Mouse (Mus musculus) gastrocnemius, adult 18-20 months (tissue): ENCODE measurements around the gene Tmem191c. TPM values are rescaled to one million over a fixed set of nuclear protein-coding genes. Genes with fewer than 3 reads are reported as not detected.

Experiments
- DNase-seq: peaks from one replicate; pipeline ENCODE4 v3.0.0; 2021; ENCODE audit warnings: low spot score
- total RNA-seq, 2 experiments: library from RNA; stranded (reverse); gene quantifications; 2 replicates each; pipeline ENCODE4 v1.2.3; 2021

Gene Tmem191c
- total RNA-seq, 2 experiments from 2014 or later = 0.97 to 1.9 TPM

DNA sequence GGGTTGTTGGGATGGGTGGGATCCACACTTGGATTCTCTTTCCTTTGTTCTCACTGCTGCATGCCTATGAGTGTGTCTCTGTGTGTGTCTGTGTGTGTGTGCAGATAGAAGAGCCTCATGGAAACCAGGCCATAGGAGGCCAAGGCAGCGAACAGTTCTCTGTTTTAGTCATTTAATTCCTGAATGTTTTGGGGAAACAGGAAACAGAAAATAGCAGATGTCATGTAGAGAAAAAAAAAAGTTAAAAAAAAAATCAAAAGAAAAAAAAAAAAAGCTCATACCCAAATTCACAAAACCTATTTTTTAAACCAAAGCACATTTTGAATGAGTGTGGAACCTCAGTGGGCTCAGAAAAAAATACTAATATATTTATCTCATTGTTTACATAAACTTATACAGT lies 14.5 kb upstream of the Tmem191c start:
- DNase-seq = no peak

DNA sequence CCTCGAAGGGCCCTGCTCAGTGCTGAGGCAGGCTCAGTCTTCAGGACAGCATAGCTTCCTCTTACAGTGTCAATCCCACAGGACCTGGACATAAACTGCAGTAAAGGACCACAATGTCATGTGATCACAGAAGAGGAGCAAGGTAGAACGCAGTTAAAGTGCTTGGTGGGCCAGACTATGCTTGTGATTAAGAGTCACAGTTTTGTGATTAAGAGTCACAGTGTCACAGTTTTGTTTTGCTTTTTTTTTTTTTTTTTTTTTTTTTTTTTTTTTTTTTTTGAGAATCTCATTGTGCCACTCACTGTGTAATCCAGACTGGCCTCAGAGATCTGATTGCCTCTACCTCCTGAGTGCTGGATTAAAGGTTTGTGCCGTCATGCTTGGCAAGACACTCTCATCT lies 9.8 kb upstream of the Tmem191c start:
- no peak for DNase-seq

DNA sequence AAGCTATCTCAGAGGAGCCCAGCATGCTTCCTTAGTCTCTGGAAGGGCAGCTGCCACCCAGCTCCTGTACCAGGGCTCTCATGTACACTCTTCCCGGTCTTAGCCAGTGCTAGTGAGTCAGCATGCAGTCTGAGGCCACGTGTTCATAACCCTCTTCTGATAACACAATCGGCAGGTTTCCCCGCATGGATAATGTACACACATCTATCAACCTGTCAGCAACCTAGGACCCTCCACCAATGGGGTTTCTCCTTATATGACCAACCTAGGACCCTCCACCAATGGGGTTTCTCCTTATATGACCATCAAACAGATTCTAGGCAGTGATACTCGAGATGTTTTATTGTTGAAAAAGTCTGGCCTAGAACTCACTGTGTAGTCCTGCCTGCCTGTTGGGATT lies 7.9 kb upstream of the Tmem191c start:
- no peak for DNase-seq

DNA sequence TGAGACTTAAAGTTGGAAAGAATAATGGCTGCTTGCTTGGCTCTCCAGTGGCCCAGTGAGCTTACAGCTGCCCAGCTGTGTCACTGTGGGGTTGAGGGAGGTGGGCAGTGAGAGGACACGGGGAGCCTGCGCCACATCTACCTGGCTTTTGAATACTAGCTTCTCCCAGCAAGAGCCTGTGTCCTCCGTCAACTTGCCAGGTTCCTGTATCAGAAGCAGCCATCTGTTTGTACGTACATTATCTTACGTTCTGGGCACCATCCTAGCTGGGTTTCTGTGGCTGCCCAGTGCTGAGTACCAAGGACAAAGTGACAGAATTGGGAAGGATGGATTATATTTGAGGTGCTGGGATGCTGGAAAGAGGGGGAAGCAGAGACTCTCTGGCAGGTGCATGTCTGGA lies 6.0 kb upstream of the Tmem191c start:
- DNase-seq = no peak

DNA sequence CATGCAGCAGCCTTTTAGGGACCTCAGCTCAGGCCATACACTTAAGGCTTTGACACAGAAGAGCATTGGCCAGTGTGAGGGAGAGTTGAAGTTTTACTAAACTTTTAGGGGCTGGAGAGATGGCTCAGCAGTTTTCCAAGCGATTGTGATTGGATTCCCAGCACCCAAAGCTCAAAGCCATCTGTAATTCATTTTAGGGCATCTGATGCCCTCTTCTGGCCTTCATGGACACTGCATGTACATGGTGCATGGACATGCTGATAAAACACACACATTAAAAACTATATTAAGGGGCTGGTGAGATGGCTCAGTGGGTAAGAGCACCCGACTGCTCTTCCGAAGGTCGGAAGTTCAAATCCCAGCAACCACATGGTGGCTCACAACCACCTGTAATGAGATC lies 4.8 kb upstream of the Tmem191c start:
- DNase-seq = peak; percentile 55

DNA sequence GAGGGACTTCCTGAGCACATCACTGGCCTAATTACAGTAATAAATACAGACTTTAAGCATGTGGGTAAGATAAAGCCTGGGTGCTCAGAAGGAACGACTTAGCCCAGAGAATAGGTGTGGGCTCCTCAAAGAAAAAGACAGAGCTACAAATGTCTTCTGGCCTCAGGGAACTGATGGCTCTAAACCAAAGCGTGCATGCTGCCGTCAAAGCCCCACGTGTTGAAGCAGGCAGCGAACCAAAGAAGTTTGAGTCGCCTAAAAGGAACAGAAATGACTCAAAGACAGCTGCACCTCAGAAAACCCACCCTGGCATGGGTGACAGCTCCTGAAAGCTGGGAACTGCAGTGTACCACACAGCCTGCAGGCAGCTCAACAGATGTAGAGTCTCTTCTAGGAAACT lies 4.0 kb upstream of the Tmem191c start:
- no peak for DNase-seq

DNA sequence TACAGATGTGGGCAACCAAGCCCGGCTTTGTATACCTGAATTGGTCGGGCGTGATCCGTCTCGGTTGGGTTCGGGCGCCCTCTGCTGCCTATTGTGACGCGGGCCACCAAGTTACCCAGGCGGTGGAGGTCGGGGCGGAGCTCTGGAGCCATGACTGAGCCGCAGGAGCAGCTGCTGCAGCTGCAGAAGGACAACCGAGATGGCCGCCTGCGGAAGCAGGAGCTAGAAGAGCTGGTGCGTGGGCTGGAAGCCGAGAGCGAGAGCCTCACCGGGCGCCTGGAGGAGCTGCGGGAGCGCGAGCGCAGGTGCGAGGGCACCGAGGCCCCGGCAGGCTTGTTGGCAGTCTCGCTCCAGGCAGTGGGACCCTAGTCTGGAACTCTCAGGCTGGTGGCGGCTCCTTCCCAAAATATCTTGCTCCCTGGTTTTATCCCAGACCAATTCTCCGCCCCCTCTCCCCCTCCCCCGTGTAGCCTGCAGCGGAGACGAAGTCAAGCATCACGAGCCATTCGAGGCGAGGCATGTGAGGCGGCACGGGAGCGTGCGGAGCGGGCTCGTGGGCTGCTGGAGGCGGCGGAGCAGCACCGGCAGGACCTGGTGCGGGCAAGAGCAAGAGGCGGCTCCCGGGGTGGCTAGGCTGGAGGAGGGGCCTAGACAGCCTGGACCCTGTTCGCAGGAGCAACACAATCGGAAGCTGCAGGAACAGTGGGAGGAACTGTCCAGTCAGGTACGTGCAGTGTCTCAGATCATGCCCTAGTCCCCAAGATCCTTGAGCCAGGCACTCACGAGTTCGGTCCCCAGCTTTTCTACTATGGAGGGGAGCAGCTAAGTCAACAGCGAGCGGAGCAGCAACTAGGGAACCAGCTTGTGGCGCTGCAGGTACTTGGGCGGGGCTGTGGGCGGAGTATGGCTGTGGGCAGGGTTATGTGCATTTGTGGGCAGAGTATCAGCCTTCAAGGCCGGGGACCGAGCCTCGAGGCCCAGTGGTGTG lies 581 bp downstream of the Tmem191c start:
- DNase-seq = peak; percentile 94

DNA sequence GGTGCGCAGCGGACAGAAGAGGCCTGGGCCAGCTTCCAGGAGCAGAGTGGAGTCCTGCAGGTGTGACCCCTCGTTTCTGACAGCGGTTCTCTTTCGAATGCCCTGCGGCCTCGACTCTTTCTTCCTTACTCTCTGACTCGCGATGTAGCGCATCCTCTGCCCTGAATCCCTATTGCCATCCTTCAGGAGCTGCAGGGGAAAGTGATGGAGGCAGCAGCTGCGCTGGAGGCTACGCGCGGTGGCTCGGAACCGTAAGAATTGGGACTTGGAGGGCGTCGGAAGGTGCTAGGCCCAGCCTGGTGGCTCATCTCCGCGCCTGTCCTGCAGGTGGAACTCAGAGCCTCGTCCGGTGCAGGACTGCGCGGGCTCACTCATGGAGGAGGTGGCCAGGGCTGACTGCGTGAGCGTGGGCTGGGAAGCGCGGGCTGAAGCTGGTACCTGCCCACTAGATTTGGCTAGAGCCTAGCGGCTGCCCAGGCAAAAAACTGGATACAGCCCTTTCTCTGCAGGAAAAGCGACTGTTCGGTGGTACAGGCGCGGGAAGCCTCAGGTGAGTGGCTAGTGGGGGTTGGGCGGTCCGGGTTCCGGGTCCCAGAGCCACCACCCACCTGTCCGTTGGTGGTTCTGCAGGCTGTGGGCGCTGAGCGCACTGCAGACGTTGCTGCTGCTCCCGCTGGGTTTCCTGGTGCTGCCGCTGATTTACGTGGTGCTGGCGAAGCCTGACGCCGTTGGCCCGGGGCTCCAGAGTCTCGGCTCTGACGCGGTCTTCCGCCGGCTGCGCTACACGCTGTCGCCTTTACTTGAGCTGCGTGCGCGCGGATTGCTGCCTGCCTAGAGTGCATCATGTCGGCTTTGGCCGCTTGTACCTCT lies 1.7 kb downstream of the Tmem191c start:
- no peak for DNase-seq

DNA sequence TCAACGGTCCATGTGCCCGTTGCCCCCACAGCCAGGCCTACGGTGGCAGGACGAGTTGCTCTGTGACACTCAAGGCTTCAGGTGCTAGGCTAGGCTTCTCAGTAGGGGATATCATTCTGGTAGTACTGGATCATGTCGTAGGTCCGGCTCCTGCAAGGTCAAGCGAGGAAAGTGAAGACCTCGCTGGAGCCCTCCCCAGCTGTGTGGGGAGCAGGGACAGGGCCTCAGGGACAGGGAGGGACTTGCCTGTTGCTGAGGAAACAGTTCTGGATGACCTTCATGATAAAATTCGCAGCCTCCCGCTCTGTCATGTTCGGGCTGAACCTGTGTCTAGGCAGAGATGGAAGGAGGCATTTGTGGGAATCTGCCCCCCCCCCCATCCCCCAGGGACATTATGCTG lies 4.6 kb downstream of the Tmem191c start:
- no peak for DNase-seq

DNA sequence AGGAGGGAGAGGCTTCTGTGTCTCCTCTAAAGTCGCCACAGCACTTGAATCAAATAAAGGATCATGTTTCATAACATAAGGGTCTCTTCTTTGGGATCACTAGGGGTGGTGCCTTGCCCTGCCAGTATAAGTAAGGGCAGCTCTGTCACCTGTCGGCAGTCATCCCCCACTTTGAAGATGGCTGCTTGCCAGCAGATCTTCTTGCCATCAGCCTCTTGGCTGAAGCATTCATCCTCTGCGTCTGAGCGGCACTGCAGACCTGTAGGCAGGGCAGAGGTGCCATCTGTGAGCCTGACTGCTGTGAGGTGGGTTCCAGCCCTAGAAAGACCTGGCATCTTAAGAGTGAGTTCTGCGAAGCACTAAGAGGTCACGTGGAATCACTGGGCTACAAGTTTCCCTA lies 7.3 kb downstream of the Tmem191c start:
- DNase-seq = peak; percentile 21

DNA sequence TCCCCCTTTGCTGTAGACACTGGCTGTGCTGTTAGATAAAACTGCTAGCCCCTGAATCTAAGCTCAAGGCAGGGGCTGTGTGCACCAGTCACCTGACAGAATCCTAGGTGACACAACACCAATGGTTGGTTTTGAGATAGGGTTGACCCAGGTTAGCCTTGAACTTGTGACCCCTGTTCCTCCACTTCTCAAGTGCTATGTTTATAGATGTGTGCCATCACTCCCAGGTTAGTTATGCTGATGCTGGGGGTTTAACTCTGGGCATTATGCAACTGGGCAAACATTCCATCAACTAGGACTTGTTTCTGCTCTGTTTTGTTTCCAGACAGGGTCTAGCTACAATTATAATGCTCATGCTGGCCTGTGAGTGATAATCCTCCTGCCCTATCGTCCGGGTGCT lies 11.2 kb downstream of the Tmem191c start:
- DNase-seq = no peak

DNA sequence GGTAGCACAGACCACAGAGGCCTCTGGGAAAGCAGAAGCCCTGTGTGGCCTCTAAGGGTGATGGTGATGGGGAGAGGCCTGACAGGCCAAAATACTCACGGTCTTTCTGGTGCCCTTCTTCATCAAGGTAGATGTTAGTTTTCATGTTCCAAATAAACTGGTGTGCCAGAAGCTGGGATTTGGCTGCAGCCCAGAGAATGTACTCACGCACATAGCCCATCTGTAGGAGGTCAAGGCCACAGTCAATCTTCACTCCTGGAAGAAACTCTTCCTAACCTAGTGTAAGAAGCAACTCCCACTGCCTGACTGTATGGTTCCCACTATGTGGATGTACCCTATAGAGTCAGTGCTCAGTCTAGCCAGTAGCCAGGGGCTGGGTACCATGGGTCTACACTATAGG lies 15.1 kb downstream of the Tmem191c start:
- no peak for DNase-seq

DNA sequence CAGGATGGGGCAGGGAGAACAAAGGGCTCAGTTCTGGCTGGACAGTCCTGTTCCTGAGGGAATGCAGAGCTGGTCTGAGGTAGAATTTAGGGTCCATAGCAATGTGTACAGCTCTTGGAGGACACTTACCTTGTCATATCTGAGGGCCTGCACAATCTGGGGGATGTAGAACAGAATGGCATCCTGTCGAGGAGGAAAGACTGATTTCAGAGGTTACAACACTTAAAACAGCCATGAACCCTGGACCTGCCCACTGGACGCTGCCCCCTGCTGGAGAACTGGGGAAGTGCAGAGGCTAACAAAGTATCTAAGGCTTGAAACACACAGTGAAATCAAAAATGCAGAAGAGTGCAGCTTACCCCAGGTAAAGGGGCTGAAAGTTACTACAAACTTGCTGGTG lies 16.9 kb downstream of the Tmem191c start:
- peak; percentile 66 for DNase-seq

DNA sequence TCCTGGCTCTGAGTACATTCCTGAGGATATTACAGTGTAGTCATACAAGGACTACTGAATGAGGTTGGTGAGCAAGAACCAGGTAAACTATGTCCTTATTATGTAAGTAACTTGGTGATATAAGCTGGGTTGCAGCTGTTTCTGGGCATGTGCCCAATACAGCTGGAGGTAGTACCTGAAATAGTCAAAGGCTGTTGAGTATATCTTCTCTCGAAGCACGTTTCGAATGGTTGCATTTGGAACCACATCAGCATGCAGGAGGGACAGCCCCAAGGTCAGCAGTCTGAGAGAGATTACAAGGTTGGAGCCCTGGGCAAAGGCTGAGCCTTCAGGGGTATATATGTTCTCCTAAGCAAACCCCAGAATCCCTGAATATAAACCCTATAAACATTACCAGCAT lies 24.9 kb downstream of the Tmem191c start:
- DNase-seq = no peak

DNA sequence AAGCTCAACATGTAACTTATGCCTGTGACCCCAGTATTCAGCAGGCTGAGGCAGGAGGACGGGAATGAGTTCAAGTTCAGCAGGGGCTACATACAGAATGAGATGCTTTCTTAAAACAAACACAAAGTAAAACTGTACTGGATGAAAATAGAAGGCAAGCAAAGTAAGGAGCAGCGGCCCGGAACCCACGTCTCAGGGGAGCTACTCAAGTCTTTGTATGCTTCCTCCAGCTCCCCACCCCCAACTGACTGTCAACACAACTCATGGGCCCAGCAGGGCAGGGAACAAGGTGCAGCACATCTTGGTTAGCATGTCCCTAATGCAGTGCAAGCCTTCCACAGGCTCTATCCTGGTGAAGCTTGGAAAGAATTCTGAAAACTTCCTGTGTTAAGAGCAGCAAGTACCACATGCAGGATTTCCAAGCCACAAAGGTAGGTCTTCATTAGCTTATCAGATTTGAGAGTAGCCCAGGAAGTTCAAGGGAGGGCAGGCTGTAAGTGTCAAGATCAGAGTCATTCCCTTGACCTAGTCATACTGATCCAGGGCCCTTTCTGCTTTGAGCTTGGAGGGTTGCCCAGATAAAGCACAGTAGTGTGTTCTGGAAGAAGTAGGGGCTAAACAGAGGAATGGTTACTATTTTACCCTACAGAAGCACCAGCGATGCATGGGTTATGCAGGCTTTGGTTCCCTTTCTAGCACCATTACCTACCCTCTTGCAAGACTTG lies 27.8 kb downstream of the Tmem191c start:
- no peak for DNase-seq

DNA sequence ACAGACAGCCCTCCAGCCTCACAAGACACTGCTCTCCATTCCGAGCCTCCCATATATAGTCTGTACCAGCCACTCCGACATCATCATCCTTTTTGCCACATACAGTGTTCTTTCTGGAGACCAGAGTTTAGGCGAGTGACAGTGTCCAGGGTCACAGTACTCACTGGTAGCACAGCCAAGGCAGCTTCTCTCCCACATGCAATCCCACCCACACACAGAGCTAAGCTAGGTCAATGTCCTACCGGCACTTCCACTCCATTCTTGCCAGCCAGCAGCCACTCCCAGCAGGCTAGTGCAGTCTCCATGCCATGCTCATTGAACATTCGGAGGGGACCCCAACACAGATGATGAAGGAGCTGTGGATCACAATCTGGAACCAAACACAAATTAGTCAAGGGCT lies 31.6 kb downstream of the Tmem191c start:
- DNase-seq = no peak

DNA sequence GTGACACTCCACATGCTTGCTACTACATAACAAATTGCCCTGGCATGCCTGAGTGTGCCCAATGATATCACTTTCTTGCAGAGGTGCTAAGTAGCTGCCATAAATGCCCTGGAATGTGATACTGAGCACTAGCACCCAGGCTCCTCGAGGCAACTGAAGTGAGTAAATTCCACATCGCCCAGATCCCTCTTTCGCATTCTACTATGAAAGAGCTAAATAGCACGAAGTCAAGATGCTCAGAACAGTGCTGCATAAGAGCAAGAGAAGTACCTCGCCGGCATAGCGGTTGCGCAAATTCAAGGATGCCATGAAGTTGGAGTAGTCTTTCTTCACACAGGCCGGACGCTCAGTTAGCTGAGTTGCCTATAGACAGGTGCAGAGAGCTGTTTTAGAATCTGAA lies 33.2 kb downstream of the Tmem191c start:
- no peak for DNase-seq

DNA sequence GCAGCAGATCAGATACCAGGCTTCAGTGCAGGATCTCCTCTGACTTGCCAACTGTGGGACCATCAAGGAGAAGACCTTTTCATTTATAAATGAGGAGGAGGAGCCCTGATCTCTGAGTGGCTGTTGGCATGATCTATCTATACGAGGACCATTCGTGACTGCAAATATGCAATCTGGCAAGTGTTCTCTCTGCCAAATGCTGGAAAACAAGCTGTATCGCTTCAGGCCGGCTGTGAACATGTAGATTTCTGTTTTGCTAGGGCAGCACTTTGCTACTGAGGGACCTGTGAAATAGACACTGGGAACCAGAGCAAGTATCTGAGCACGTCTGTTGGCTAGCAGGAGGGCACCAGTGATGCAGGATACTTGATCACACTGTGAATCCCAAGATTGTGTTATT lies 36.7 kb downstream of the Tmem191c start:
- no peak for DNase-seq

DNA sequence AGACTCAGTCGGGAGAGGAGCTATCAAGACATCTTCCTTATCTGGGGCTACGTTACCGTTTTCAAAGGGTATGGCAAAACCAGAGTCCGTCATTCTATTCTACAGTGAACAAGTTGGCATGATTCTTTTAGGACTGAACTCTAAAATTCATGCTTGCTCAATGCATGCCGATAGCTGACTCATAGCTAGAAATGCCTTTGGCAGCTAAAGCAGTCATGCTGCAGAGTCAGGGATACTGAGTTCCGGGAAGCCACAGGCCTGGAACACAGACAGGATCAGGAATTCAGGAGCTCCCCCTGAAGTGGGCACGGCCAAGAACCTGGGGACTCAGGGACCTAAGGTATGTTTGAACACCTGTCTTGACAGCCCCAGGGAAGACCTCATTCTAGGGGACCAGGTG lies 40.7 kb downstream of the Tmem191c start:
- no peak for DNase-seq

DNA sequence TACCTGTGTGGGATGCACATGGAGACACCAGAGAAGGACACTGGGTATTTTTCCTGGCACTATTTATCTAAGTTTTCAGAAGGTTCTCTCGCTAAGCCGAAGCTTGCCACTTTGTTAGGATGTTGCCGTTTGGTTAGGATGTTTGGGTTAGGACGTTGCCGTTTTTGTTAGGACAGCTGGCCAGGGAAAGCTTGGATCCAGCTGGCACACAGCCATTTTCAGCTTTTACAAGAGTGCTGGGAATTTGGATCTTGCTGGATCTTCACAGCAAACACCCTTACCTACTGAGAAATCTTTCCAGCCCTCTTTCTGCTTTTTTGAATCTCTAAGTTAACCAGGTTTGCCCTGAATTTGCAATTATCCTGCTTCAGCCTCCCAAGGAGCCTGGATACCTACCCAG lies 45.6 kb downstream of the Tmem191c start:
- no peak for DNase-seq

DNA sequence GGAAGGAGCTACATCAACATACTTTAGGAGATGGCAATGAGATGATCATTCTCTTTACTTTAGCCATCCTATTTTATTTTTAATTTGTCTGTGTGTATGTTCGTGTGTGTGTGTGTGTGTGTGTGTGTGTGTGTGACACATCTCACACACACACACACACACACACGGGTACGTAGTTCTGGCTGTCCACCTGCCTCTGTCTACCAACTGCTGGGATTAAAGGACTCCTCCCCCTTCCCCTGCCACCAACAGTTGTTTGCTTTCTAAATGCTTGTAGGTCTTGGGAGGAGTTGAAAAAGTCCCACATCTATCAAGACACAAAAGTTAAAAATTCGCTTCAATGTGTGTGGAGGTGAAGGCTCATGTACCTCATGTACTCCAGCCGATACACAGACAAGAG lies 48.9 kb downstream of the Tmem191c start:
- DNase-seq = no peak

DNA sequence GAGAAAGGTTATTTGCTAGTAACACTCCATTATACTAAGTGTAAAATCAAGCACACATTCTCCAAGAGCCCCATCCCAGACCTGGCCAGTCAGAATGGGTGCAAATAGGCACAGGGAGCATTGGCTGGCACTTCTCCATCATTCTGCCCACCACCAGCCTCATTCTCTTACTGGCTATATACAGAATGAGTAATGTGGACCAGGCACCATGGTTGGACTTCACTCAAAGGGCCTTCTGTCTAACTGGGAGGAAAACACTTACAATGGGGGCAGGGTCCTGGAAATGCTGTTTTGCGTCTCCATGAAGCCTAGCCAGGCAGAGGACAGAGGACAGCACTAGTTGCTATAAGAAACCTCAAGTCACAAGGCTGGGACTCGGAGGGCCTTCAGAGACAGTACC lies 50.2 kb downstream of the Tmem191c start:
- no peak for DNase-seq
